Mouse (Mus musculus): Measurements from ENCODE around the gene Frat2.

- no peak for TF ChIP-seq CTCF (IDR thresholded peaks at IDR 0.05; ENCODE audit: low read depth)
- TF ChIP-seq EP300 (IDR thresholded peaks at IDR 0.05; ENCODE audit: low read depth) = no peak
Observed at GRCm38 (mm10) chr19:41869296-41869695, 21.4 kb upstream of the Frat2 start.
